Mouse (Mus musculus) E14TG2a.4 (cell line): ENCODE measurements around the gene Coro7.

Experiments
- H3K27me3 ChIP-seq: 2 replicates; pipeline ENCODE4 v1.6.1; 2014; ENCODE audit warnings: low read length, control low read depth; ENCODE audit not compliant: insufficient read depth
- H3K36me3 ChIP-seq: 2 replicates; pipeline ENCODE4 v1.6.1; 2014; ENCODE audit warnings: low read length, control low read depth; ENCODE audit not compliant: insufficient read depth
- H3K4me1 ChIP-seq: replicated peaks from 2 replicates; pipeline ENCODE4 v1.6.1; 2014; ENCODE audit warnings: low read depth, low read length, control low read depth
- H3K4me3 ChIP-seq: replicated peaks from 2 replicates; pipeline ENCODE4 v1.5.1; 2014; ENCODE audit warnings: mild to moderate bottlenecking, low read length
- H3K9me3 ChIP-seq: 2 replicates; pipeline ENCODE4 v1.6.1; 2014; ENCODE audit warnings: low read length, control low read depth
- CTCF ChIP-seq: conservative IDR thresholded peaks from 2 replicates; pipeline ENCODE4 v1.5.1; 2014; ENCODE audit warnings: low read length
- NANOG ChIP-seq: IDR thresholded peaks from 2 replicates; pipeline ENCODE4 v1.6.1; 2014; ENCODE audit warnings: borderline replicate concordance, low read length, mixed read lengths
- POU5F1 ChIP-seq: IDR thresholded peaks from 2 replicates; pipeline ENCODE4 v1.6.1; 2014; ENCODE audit warnings: low read length, borderline replicate concordance

Gene Coro7

DNA sequence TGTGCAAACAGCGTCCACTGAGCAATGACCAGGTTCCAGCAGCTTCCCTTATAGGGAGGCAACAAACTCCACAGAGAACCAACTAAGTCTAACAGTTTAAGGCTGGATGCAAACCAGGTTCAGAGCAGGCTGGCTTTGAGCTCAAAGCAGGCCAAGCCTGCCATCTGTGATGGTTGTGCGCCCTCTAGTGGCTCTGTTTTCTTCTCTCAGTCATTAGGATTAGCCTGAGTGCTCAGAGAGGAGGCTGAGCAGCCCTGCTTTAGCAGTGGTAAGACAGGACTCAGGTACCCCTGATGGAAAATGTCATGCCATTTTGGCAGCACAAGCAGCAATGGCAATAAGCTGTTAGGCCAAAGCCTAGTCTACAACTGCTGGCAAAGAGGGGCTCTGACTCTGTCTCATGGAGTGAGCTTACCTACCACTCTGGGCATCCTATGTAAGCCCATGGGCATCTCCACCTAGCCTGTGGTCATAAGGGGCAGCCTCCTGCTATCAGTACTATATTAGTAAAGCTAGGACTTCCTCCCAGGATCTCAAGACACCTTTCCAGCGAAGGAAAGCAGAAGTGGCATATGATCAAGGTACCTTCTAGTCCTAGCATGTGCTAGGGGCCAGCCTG lies 12.3 kb downstream of the Coro7 start:
- Histone ChIP-seq H3K36me3 (peaks cover 63% of the 10 kb centered on the region), H3K27me3 (no peaks in the 10 kb centered on the region), H3K9me3 (peaks cover 4% of the 10 kb centered on the region; the same call in 1 of the 2 replicates), H3K4me1 (peaks cover 24% of the 10 kb centered on the region), H3K4me3 (no peak overlapping the region)
- TF ChIP-seq POU5F1 (no peak), CTCF (peak; percentile 74)

DNA sequence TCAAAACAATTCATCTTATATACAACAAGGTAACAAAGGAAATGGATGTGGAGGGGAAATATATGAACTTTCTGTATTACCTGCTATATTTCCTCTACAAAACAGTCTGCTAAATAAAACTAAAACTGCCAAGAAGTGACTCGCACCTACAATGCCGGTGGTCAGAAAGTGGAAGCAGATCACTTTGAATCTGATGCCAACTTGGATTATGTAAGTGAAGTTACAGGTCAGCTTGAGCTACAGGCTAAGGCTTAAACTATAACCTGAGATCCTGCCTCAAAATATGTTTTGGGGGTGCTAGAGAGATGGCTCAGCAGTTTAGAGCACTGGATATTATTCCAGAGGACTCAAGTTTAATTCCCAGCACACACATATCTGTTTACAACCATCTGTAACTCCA lies 13.9 kb downstream of the Coro7 start:
- Histone ChIP-seq H3K9me3 (peaks cover 4% of the 10 kb centered on the region; the same call in 1 of the 2 replicates), H3K4me1 (peaks cover 24% of the 10 kb centered on the region), H3K27me3 (no peaks in the 10 kb centered on the region), H3K4me3 (no peak overlapping the region), H3K36me3 (peaks cover 72% of the 10 kb centered on the region)
- TF ChIP-seq CTCF (no peak), NANOG (no peak), POU5F1 (no peak)

- TF ChIP-seq NANOG = no peak
- TF ChIP-seq POU5F1 = no peak
- TF ChIP-seq CTCF = no peak
These were observed 15.8 kb downstream of the Coro7 start for GRCm38 (mm10) chr16:4663806-4664205.

GRCm38 (mm10) chr16:4661605-4662004 lies 18.0 kb downstream of the Coro7 start:
- no peak overlapping the region for H3K4me3 ChIP-seq
- no peaks in the 10 kb centered on the region for H3K9me3 ChIP-seq
- H3K36me3 ChIP-seq = peaks cover 47% of the 10 kb centered on the region
- H3K4me1 ChIP-seq = peaks cover 49% of the 10 kb centered on the region
- TF ChIP-seq CTCF (no peak), POU5F1 (no peak), NANOG (no peak)
- no peaks in the 10 kb centered on the region for H3K27me3 ChIP-seq

More at GRCm38 (mm10) chr16:4663806-4664205, 15.8 kb downstream of the Coro7 start:
- H3K36me3 ChIP-seq = peaks cover 62% of the 10 kb centered on the region
- H3K4me3 ChIP-seq = no peak overlapping the region
- H3K4me1 ChIP-seq = peaks cover 35% of the 10 kb centered on the region
- H3K27me3 ChIP-seq = no peaks in the 10 kb centered on the region
- H3K9me3 ChIP-seq = no peaks in the 10 kb centered on the region

GRCm38 (mm10) chr16:4659326-4659725 lies 20.3 kb downstream of the Coro7 start:
- peaks cover 63% of the 10 kb centered on the region for H3K4me1 ChIP-seq
- peak overlapping the region; percentile 55 for H3K4me3 ChIP-seq
- TF ChIP-seq NANOG = no peak
- TF ChIP-seq CTCF = no peak
- no peak for TF ChIP-seq POU5F1
- H3K36me3 ChIP-seq = peaks cover 39% of the 10 kb centered on the region
- no peaks in the 10 kb centered on the region for H3K9me3 ChIP-seq
- H3K27me3 ChIP-seq = no peaks in the 10 kb centered on the region

DNA sequence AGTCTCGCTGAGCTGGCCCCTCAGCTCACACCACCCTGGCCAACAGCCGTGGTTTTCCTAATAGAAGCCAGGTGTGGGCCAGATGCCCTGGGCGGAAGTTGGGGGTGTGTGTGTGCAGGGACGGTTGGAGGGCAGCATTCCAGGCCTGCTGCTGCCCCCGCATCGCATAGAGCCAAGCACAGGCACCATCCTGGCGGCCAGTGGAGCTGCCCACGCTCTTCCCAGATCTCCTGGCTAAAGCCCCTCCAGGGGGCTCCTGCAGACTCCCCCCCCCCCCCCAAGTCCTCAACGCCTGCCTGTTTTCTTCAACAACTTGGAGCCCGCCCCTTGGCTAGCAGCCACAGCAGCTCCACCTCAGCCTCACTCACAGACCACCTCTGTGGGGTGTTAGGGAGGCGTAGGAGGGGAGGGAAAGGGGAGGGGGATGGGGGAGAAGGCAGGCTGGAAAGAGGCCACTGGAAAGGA lies 20.8 kb downstream of the Coro7 start:
- Histone ChIP-seq H3K9me3 (no peaks in the 10 kb centered on the region), H3K36me3 (peaks cover 43% of the 10 kb centered on the region), H3K27me3 (no peaks in the 10 kb centered on the region), H3K4me3 (peak overlapping the region; percentile 55), H3K4me1 (peaks cover 58% of the 10 kb centered on the region)
- no peak for TF ChIP-seq POU5F1
- no peak for TF ChIP-seq NANOG
- no peak for TF ChIP-seq CTCF

DNA sequence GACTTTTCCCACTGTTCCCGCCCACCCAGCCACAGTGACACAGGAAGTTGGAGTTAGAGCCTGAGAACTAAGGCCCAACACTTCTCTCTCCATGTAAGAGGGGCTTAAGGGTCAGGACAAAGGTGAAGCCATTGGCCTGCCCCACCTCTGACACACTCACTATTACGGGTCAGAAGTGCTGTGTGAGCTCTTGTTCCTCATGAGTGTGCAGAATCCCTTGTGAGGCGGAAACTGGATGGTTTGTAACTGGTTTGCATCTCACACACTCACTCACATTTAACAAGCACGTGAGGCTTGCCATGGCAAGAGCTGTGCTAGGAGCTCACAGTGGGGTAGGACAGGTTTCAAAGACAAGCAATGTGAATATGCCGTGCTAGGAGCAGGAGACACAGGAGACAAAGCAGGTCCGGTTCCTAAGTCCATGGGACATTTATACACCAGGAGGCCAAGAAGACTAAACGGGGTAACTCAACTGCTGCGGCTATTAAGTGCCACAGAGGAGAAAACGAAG lies 23.0 kb downstream of the Coro7 start:
- peak overlapping the region; percentile 68 for H3K4me3 ChIP-seq
- peaks cover 56% of the 10 kb centered on the region for H3K36me3 ChIP-seq
- peaks cover 53% of the 10 kb centered on the region for H3K4me1 ChIP-seq
- no peak for TF ChIP-seq CTCF
- no peak for TF ChIP-seq NANOG
- TF ChIP-seq POU5F1 = no peak
- no peaks in the 10 kb centered on the region for H3K27me3 ChIP-seq
- H3K9me3 ChIP-seq = no peaks in the 10 kb centered on the region

- TF ChIP-seq CTCF (peak; percentile 10; the same call in 1 of the 2 replicates), POU5F1 (no peak)
- Histone ChIP-seq H3K9me3 (no peaks in the 10 kb centered on the region), H3K36me3 (peaks cover 56% of the 10 kb centered on the region), H3K4me1 (peaks cover 59% of the 10 kb centered on the region), H3K27me3 (no peaks in the 10 kb centered on the region), H3K4me3 (peak overlapping the region; percentile 68)
These were observed 23.6 kb downstream of the Coro7 start for GRCm38 (mm10) chr16:4655764-4656570.
